Mouse (Mus musculus): ENCODE measurements around the gene Ism2. TPM values are rescaled to one million over a fixed set of nuclear protein-coding genes. Genes with fewer than 3 reads are reported as not detected.
"Not testable (repeated sequence)": the region's sequence is repeated elsewhere in the genome, so short reads cannot be mapped to it uniquely, and the experiment has no call there.

Ism2 gene
- polyA plus RNA-seq, 1 experiment from 2014 or later, result 0.08 TPM

- Histone ChIP-seq H3K27ac (ENCODE audit: low read depth) (no peak overlapping the region), H3K4me1 (ENCODE audit: insufficient read depth) (peaks cover 12% of the 10 kb centered on the region; the same call in 1 of the 2 replicates), H3K4me3 (ENCODE audit: low read depth, low read length) (no peak overlapping the region), H3K9me3 (ENCODE audit: low read length) (no peaks in the 10 kb centered on the region), H3K4me2 (ENCODE audit: low read depth, low read length) (no peak overlapping the region), H3K9ac (replicated peaks) (no peak overlapping the region), H3K27me3 (ENCODE audit: insufficient read depth, low read length) (no peaks in the 10 kb centered on the region), H3K36me3 (replicated peaks; ENCODE audit: insufficient read depth, low read length) (peaks cover 12% of the 10 kb centered on the region; the same call in 1 of the 2 replicates)
- no peak for ATAC-seq
- no peak for DNase-seq
- 67% methylated on average over 3 of the region's 3 CpGs for WGBS (ENCODE audit: insufficient replicate concordance)
- TF ChIP-seq EP300 (IDR thresholded peaks at IDR 0.05; ENCODE audit: low read depth) (no peak), CTCF (IDR thresholded peaks at IDR 0.05; ENCODE audit: low read depth) (no peak)
Observed at GRCm38 (mm10) chr12:87325452-87325851, 25.9 kb upstream of the Ism2 start.

- Histone ChIP-seq H3K27ac (ENCODE audit: low read depth) (no peak overlapping the region), H3K9ac (replicated peaks) (no peak overlapping the region), H3K27me3 (ENCODE audit: insufficient read depth, low read length) (no peaks in the 10 kb centered on the region), H3K9me3 (ENCODE audit: low read length) (no peaks in the 10 kb centered on the region), H3K4me2 (ENCODE audit: low read depth, low read length) (no peak overlapping the region), H3K36me3 (replicated peaks; ENCODE audit: insufficient read depth, low read length) (peaks cover 4% of the 10 kb centered on the region; the same call in 1 of the 2 replicates), H3K4me3 (ENCODE audit: low read depth, low read length) (no peak overlapping the region), H3K4me1 (ENCODE audit: insufficient read depth) (no peaks in the 10 kb centered on the region)
- ATAC-seq, result no peak
- TF ChIP-seq EP300 (IDR thresholded peaks at IDR 0.05; ENCODE audit: low read depth) (no peak), CTCF (IDR thresholded peaks at IDR 0.05; ENCODE audit: low read depth) (no peak)
- WGBS (ENCODE audit: insufficient replicate concordance), result 76% methylated on average over 3 of the region's 3 CpGs
- no peak for DNase-seq
Observed at GRCm38 (mm10) chr12:87319229-87319628, 19.7 kb upstream of the Ism2 start.

GRCm38 (mm10) chr12:87317951-87318350 lies 18.4 kb upstream of the Ism2 start:
- WGBS (ENCODE audit: insufficient replicate concordance), result 82% methylated on average over 1 of the region's 1 CpGs

GRCm38 (mm10) chr12:87313098-87313497 lies 13.6 kb upstream of the Ism2 start:
- DNase-seq, result no peak
- Histone ChIP-seq H3K4me2 (ENCODE audit: low read depth, low read length) (no peak overlapping the region), H3K4me1 (ENCODE audit: insufficient read depth) (no peaks in the 10 kb centered on the region), H3K36me3 (replicated peaks; ENCODE audit: insufficient read depth, low read length) (peaks cover 15% of the 10 kb centered on the region), H3K9ac (replicated peaks) (no peak overlapping the region), H3K27ac (ENCODE audit: low read depth) (no peak overlapping the region), H3K27me3 (ENCODE audit: insufficient read depth, low read length) (no peaks in the 10 kb centered on the region), H3K4me3 (ENCODE audit: low read depth, low read length) (no peak overlapping the region), H3K9me3 (ENCODE audit: low read length) (no peaks in the 10 kb centered on the region)
- ATAC-seq, result no peak
- 65% methylated on average over 2 of the region's 2 CpGs for WGBS (ENCODE audit: insufficient replicate concordance)
- no peak for TF ChIP-seq CTCF (IDR thresholded peaks at IDR 0.05; ENCODE audit: low read depth)
- TF ChIP-seq EP300 (IDR thresholded peaks at IDR 0.05; ENCODE audit: low read depth), result no peak

More at GRCm38 (mm10) chr12:87317951-87318350, 18.4 kb upstream of the Ism2 start:
- no peak for ATAC-seq
- H3K4me2 ChIP-seq (ENCODE audit: low read depth, low read length), result no peak overlapping the region
- no peaks in the 10 kb centered on the region for H3K4me1 ChIP-seq (ENCODE audit: insufficient read depth)
- peaks cover 3% of the 10 kb centered on the region; the same call in 1 of the 2 replicates for H3K36me3 ChIP-seq (replicated peaks; ENCODE audit: insufficient read depth, low read length)
- no peaks in the 10 kb centered on the region for H3K27me3 ChIP-seq (ENCODE audit: insufficient read depth, low read length)
- no peak overlapping the region for H3K9ac ChIP-seq (replicated peaks)
- no peak overlapping the region for H3K27ac ChIP-seq (ENCODE audit: low read depth)
- no peak overlapping the region for H3K4me3 ChIP-seq (ENCODE audit: low read depth, low read length)
- no peak for DNase-seq
- H3K9me3 ChIP-seq (ENCODE audit: low read length), result no peaks in the 10 kb centered on the region
- TF ChIP-seq CTCF (IDR thresholded peaks at IDR 0.05; ENCODE audit: low read depth), result no peak
- TF ChIP-seq EP300 (IDR thresholded peaks at IDR 0.05; ENCODE audit: low read depth), result no peak

GRCm38 (mm10) chr12:87306584-87306844 lies 7.0 kb upstream of the Ism2 start:
- H3K9ac ChIP-seq (replicated peaks); H3K9me3 ChIP-seq (ENCODE audit: low read length); H3K4me1 ChIP-seq (ENCODE audit: insufficient read depth); H3K4me3 ChIP-seq (ENCODE audit: low read depth, low read length); ATAC-seq; DNase-seq; H3K27me3 ChIP-seq (ENCODE audit: insufficient read depth, low read length); H3K27ac ChIP-seq (ENCODE audit: low read depth); H3K4me2 ChIP-seq (ENCODE audit: low read depth, low read length): not testable (repeated sequence)
- peaks cover 12% of the 10 kb centered on the region for H3K36me3 ChIP-seq (replicated peaks; ENCODE audit: insufficient read depth, low read length)
- 81% methylated on average over 4 of the region's 4 CpGs for WGBS (ENCODE audit: insufficient replicate concordance)

GRCm38 (mm10) chr12:87305767-87306583 lies 6.5 kb upstream of the Ism2 start:
- no peak overlapping the region for H3K4me3 ChIP-seq (ENCODE audit: low read depth, low read length)
- DNase-seq, result no peak
- no peak for ATAC-seq
- H3K4me1 ChIP-seq (ENCODE audit: insufficient read depth), result no peaks in the 10 kb centered on the region
- no peak for TF ChIP-seq CTCF (IDR thresholded peaks at IDR 0.05; ENCODE audit: low read depth)
- no peak for TF ChIP-seq EP300 (IDR thresholded peaks at IDR 0.05; ENCODE audit: low read depth)
- no peak overlapping the region for H3K9ac ChIP-seq (replicated peaks)
- WGBS (ENCODE audit: insufficient replicate concordance), result 46% methylated on average over 13 of the region's 13 CpGs
- no peaks in the 10 kb centered on the region for H3K9me3 ChIP-seq (ENCODE audit: low read length)
- H3K27me3 ChIP-seq (ENCODE audit: insufficient read depth, low read length), result 0 out of 2 replicates have a peak, but pooled peaks cover under 1% of the 10 kb centered on the region
- H3K36me3 ChIP-seq (replicated peaks; ENCODE audit: insufficient read depth, low read length), result peaks cover 12% of the 10 kb centered on the region
- no peak overlapping the region for H3K27ac ChIP-seq (ENCODE audit: low read depth)
- no peak overlapping the region for H3K4me2 ChIP-seq (ENCODE audit: low read depth, low read length)
